Mouse (Mus musculus) megakaryocyte-erythroid progenitor cell, adult 5 weeks (primary cell): Measurements from ENCODE around the gene Dbndd1. TPM values are rescaled to one million over a fixed set of nuclear protein-coding genes. Genes with fewer than 3 reads are reported as not detected.

Experiments
- polyA plus RNA-seq: library from polyadenylated mRNA; stranded (reverse); fragments of >175 nt; gene quantifications from 2 replicates; pipeline ENCODE4 v1.2.3, GENCODE M21; 2012

Dbndd1 gene
- polyA plus RNA-seq: 0.05 and 0.14 TPM in 2 replicates

DNA sequence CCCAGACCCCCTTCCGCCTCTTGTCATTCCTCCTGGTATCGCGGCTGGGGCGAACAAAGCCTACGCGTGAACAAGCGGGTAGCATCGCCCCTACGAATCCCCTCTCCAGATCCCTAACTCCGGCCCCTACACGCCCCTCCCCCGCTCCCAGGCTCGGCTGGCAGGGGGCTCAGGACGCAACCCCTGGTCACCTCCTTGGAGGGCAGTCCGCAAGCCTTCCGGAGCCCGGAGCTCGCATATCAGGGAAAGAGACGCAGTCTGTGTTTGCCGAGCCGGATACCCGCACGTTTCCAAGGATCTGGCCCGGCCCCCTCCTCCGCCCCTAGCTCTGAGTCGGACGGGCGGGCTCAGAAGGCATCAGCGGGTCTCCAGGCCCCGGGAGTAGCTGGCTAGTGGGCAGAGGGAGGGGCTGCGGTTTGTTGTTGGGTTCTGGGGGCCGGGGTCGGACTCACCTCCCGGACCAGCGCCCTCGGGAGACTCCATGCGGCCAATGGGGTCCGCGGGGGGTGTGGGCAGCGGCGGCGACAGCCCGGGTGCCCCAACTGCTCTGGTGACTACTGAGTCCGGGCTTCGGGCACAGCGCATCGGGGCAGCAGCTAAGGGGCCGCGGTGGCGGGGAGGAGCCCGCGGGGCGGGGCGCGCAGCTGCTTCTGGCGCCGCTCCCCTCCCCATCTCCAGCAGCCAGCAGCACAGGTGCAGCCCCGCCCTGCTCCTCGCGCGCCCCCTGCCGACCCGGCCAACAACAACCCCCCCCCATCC lies at the start of gene Dbndd1:
Dbndd1 (minus strand) TSS at position 683 of the 759 bp plus-strand sequence.

DNA sequence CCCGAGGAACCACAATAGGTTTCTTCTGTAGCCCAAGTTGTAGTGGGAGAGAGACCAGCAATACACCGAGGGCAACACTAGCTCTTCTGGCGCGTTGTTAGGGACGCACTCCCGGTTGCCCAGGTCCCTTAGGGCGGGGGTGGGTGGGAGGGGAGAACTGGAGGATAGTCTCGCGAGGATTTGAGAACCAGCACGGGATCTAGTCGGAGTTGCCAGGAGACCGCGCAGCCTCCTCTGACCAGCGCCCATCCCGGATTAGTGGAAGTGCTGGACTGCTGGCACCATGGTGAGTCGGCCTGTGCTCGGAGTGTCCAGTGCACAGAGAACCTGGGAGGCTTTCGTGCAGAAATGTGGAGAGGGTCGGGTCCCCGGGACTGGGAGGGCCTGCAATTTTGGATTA lies 3.4 kb upstream of the Dbndd1 start, which contains the start of gene Gas8:
Gas8 (plus strand) TSS at position 168 of the 400 bp plus-strand sequence.

GRCm38 (mm10) chr8:123477737-123478258 lies 37.5 kb downstream of the Dbndd1 start, which contains the start of gene Afg3l1:
Afg3l1 (plus strand) TSS chr8:123477903.

Other genes starting within 250 kb of the Dbndd1 start
- gene Fanca, start 196.9 kb downstream of the Dbndd1 start, polyA plus RNA-seq: 62.6 and 69.9 TPM in 2 replicates
- 2.1 and 3.8 TPM in 2 replicates for gene Spire2, start 182.8 kb downstream of the Dbndd1 start, polyA plus RNA-seq
- 86.9 and 109 TPM in 2 replicates for gene Tcf25, start 141.7 kb downstream of the Dbndd1 start, polyA plus RNA-seq
- gene Mc1r, start 108.4 kb downstream of the Dbndd1 start, polyA plus RNA-seq: 0.02 and 0.04 TPM in 2 replicates
- gene Tubb3, start 104.0 kb downstream of the Dbndd1 start, polyA plus RNA-seq: 1.2 and 1.6 TPM in 2 replicates
- 35.5 and 36.3 TPM in 2 replicates for gene Def8, start 91.9 kb downstream of the Dbndd1 start, polyA plus RNA-seq
- 21.9 and 22.2 TPM in 2 replicates for gene Afg3l1, start 37.6 kb downstream of the Dbndd1 start, polyA plus RNA-seq
- 11.8 and 19.4 TPM in 2 replicates for gene Gas8, start 3.4 kb upstream of the Dbndd1 start, polyA plus RNA-seq
- 0.83 and 1.9 TPM in 2 replicates for gene Rhou, start 138.5 kb upstream of the Dbndd1 start, polyA plus RNA-seq